Mouse (Mus musculus) MN1 (cell line): ENCODE measurements around the gene Nedd4.

Experiments
- DNase-seq: peaks from one replicate; pipeline ENCODE4 v3.0.0-alpha.2; 2016; ENCODE audit warnings: low spot score

The Nedd4 gene

DNA sequence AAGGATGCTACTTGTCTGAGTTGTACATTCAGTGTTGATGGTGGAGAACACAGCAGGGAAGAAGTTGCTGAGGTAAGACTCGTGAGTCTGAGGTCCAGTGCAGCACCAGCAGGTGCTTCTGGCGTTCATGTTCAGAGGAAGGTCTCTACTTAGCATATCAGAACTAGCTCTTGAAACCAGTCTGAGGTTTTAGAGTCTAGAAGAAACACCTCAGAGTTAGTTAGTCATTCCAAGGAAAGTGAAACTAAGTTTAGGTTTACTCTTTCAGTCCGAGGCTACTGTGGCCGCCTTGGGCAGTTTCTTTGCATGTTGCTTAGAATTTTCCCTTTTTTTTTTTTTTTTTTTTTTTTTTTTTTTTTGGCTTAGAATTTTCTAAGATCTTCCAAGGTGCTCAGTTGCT is 16.6 kb downstream of the Nedd4 start:
- no peak for DNase-seq

DNA sequence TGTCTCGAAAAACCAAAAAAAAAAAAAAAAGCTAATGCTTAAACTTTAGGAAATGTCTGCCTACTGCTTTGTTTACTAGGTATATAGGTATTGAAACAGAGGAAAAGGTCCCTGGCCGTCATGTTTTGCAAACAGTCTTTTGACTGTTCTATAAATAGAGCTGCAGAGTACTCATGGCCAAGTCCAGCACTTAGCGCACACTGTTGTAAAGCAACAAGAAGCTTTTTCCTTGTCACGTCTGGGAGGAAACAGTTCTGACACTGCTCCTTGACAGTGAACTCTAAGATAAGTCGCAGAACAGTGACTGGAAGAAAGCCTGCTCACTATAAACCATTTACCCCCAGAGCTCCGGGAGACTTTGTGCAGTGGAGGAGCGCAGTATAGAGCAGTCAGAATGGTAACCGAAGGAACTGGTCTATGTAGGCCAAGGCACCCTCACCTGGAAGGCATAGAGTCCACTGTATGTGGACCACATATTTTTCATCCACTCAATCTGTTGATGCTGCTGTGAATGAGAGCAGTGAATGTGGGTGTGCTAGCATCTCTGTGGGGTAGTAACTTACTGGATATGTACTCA is 19.6 kb downstream of the Nedd4 start:
- no peak for DNase-seq

DNA sequence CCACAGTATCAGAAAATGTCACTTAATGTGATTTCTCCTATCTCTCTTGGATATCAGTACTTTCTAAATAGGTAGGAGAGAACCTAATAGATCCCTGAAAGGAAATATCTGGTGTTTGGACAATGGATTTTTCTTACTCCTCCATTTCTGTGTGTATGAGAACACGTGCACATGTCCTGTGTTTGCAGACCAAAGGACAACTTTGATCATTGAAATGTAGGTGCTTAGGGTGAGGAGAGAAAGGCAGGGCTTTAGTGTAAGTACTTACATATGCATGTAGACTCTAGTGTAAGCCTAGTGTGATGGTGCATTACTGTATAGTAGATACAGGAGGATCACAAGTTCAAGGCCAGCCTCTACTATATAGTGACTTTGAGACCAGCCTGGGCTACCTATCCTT is 21.1 kb downstream of the Nedd4 start:
- no peak for DNase-seq

DNA sequence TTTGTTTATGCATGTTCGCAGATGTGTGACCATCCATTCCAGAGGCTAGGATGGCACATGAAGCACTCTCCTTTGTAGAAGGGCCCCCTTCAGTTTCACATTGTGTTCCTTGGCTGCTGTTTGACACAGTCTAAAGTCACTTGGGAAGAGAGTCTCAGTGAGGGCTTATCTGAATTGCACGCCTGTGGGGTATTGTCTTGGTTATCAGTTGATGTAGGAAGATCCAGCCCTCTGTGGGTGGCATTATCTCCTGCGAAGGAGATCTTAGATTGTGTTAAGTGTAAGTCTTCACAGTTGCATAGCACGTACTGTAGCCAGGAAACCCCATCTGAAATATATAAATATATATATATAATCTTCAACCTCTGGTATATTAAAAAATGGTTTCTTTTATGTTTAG is 23.1 kb downstream of the Nedd4 start:
- no peak for DNase-seq

DNA sequence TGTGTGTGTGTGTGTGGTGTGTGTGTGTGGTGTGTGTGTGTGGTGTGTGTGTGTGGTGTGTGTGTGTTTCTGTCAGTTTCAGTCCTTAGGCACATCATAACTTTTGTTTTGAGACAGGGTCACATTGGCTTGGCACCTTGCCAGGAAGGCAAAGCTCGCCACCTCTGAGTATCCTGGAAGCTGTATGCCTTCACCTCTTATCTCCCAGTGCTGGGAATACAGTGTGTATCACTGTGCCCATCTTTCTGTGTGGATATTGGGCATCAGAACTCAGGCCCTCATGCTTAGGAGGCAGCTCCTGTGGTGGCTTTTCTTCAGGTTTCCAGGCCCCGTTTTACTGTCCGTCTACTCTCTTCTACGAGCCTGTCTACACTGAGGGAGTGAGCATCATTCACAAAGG is 24.4 kb downstream of the Nedd4 start:
- peak; percentile 44 for DNase-seq

DNA sequence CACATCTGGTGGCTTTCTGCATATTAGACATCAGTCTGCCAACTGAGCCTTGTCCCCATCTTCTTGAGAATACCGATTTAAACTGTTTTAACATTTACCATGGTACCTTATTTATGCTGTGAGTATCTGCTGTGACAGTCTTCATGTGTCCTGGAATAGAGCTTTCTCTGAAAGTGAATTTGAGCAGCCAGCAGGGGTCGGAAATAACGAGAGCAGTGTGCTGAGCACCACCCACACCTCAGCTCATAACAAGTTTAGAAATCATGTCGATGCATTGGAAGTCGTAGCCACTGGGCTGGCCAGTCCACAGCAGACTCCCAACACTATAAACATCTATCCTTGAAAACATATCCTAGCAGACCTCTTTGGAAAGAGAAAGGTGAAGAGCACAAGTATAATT is 27.4 kb downstream of the Nedd4 start:
- DNase-seq = no peak

DNA sequence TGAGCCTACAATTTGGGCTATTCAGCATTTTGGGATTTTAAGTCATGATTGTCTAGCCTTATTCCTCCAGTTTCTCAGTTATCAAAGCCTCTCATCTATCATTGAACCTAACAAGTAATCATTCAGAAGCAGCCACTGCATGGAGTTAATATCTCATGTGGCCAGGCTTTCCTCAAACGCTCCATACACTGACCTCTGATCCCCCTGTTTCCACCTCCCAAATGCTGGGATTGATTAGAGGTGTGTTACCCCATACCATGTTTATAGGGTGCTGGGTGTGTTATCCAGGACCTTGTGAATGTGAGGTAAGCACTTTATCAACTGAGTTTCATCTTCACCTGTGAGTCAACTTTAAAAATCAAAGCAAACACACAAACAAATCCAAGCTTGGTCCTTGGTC is 28.7 kb downstream of the Nedd4 start:
- no peak for DNase-seq

DNA sequence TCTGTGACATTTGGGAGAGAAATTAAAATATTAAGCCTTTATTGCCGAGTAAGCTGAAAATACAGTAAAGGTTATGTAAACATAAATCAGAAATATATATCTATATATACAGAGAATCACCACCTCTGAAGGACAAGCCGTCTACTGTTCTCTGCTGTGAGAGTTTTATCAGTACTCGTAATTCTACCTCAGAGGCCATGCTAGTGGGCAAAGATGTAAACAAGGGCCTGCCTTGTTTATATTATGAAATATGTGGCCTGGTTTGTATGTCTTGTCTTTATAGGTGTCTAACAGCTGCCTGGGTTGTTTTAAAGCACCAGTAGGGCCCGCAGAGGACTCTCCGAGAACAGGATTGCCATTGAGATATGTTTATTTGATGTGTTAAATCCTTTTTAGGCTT is 29.8 kb downstream of the Nedd4 start:
- no peak for DNase-seq

DNA sequence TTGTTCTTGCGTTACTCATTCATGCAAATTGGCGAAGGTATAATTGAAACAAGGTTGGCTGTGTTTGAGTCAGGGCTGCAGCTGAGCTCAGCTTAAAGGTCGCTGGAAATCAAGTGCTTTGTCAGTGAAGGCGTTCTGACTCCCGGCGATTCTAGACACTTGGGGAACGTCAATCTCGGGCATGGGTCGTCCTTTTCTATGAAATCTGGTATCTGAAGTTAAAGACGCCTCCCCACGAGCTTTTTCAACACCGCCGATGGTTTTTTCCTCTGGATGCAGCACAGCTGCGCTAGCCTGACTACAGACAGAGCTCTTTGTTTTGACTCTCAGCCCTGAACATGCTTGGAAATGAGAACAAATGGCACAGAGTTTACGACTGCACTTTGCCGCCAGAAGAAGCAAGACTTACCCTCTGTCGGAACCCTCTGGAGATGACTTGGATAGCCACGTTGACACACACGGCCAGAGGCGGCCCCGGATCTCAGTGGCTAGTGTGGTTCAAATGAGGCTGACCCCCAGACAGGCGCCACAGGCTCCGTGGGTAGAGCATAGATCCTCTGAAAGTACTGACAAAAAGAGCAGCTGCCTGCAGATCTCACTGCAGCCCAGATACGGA is 31.0 kb downstream of the Nedd4 start:
- DNase-seq = no peak

DNA sequence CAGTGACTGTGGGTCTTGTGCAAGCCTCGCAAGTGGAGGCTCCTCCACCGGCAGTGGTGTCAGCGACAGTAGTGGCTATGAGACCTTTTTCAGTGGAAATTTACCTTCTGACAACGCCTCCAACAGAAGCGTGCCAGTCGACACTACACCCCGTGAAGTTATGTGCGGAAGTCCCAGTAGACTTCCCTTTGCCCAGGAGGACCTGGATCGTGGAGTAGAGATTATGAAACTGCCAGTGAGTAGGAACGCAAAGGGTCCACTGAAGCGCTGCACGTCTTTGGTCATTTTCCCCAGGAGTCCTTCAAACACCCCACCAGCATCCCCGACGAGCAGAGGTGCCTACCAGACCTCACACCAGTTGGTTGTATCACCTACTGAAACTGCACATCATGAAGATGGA is 31.7 kb downstream of the Nedd4 start:
- no peak for DNase-seq

DNA sequence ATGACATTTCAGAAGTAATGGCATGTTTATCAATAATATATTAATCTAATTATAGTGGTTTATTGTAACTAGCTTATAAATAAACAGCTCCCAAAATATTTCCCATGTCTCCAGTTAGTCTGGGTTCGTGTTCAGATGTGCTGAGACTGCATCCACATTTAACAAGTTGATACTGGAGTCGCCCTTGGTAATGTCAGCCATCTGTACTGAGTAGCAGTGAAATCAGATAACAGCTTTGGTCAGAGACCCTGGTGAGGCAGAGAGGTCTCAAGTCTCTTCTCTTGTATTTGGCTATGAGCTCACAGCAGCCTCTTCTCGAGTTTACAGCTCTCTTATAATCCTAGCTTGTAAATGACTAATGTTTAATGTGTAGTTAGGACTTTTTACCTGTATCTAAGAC is 34.4 kb downstream of the Nedd4 start:
- no peak for DNase-seq

DNA sequence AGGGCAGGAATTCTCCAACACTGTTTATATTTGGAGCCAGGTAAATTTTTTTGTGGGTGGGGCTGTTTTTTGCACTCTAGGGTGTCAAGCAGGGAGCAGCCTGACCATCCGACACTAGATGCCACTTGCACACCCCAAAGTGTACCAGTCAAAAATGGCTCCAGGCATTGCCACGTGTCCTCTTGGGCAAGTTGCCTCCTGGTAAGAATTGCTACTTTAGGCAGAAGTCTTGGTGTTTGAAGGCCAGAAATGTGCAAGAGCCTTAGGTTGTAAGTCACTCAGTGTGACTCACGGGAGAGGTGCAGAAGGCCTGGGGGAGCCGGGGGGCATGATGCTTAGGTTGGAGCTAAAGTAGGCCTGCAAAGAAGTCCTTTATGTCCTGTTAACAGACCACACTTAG is 35.6 kb downstream of the Nedd4 start:
- no peak for DNase-seq

DNA sequence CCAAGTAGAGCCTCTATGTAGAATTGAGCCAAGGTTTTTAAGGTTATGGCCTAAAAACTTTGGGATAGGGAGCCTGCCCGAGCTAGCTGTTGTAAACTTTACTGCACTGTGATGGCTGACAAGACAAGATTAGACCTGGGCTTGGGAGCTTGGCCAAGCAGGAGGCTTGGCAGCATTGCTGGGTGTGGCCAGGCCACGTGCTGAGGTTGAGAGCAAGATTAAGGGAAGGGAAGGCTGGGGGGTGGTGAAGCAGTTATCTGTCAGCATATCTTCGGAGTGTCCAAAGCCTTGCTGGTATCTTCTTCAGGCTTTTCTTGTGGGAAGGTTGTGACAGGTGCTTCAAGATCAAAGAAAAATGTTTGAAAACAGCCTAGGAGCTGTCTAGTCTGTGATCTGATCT is 37.6 kb downstream of the Nedd4 start:
- DNase-seq = no peak

DNA sequence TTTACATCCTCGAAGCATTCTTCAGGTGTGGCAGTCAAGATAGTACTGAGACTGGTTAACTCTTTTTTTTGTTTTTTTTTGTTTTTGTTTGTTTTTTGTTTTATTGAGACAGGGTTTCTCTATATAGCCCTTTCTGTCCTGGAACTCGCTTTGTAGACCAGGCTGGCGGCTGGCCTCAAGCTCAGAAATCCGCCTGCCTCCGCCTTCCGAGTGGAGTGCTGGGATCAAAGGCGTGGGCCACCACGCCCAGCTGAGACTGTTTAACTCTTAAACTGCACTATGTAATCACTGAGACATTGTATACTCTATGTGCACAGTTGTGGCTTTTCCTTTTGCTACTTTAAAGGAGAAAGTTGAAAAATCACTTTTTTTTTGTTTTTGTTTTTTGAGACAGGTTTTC is 39.3 kb downstream of the Nedd4 start:
- no peak for DNase-seq

DNA sequence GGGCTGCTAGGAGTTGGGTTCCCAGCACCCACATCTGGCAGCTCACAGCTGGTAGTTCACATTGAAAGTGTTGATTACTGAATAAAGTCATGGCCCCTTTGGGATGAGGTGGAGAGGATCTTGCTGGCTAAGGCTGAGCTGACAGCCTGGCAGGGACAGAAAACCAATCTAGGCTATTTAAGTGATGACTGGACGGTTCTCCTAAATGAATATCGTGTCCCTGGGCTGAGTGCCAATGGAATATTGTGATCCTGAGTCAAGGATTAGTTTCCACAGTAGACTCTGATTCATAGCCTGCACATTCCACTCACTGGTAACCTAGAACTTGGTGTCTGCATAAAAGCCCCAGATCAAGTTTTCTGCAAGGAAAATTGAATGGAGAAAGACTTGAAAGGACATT is 39.9 kb downstream of the Nedd4 start:
- peak; percentile 71 for DNase-seq

DNA sequence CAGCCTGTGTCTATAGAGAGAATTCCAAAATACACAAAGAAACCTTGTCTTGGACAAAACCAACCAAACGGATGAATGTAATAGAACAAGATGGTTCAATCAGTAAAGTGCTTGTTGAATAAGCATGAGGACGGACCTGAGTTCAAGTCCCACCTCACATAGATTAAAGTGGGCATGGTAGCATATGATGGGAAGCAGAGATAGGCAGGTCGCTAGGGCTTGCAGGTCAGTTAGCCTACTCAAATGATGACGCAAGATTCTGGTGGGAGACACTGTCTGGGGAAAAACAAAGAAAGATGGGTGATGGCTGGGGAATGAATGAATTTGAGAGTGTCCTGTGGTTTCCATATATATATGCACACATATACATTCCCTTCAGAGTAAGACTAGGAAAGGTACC is 41.0 kb downstream of the Nedd4 start:
- DNase-seq = no peak

DNA sequence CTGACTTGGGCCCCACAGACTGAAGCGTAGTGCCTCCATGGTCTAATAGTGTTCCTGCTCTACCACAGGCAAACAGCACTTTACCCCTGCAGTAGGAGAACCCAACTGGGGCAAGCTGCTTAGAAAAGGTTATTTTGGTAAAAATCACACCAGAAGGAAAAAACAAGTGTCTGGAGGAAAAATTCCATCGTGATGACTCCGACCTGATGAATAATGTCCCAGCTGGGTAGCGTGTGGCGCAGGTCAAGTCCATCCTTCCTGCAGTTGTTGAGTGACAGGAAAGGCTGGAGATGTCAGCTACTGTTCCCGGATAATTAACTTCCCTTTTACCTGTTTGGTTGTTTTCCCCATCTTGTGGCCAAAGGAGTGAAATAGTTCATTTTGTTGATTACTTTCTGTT is 41.6 kb downstream of the Nedd4 start:
- no peak for DNase-seq

DNA sequence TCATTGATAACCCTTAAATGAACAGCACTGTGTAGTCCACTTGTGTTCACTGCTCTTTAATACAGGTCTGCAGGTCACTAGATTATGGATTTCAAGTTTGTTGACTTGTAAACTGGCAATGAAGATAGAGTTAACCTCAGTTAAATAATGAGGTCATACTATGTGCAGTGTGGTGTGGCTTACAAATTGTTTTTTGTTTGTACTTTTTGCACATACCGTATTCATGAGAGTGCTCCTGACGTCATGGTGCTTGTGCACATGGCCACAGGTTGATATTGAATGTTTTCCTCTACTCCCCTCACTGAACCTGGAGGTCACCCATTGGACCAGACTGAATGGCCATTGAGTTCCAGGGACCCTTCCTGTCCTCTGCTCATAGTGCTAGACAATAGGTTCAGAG is 43.1 kb downstream of the Nedd4 start:
- DNase-seq = no peak

DNA sequence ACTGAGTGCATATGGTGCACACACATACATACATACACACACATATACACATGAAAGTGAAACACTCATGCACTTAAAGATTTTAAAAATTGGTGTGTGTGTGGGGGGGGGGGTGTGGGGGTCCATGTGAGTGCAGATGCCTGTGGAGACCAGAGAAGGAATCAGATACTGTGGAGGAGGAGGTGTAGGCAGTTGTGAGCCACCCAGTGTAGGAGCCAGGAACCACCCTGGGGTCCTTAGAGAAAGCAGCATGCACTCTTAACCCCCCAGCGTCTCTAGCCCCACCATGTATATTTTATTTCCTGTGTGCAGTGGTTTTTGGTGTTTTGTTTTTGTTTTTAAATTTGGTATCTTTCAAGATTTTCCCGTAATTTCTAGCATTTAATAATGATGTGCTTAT is 45.9 kb downstream of the Nedd4 start:
- no peak for DNase-seq

DNA sequence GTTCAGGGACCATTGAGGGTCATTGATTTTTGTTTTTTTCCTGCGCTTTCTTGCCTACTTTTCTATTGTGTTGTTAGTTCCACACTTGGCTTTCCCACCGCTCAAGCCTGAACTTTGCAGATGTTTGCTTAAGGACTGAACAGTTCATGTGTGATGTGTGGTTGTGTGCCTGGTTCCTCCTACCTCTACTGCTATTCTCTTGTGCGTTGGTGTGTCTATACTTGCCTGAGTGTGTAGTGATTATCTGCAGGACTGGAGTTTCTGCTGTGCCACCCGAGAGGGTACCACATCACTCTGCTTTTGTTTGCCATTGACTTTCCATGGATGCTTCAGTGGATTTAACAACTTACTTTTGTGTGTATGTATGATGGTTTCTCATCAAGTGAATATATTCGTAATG is 46.5 kb downstream of the Nedd4 start:
- DNase-seq = no peak

DNA sequence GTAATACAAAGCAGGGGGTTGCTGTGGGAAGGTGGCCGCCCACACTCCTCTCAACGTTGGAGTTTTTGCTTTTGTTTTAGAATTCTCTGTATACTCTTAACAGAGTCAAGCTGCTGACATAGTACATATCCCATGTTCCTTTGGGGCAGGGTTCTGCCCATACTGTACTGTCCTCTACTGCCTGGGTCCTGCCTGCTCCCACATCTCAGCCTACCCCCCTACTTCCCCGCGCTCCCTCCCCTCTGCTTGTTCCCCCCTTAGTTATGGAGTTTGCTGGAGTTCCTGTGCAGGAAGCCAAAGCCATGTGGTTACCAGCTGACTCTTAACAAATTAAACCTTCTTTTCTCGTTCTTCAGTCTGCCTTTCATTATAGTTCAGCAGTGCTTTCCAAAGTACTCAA is 47.9 kb downstream of the Nedd4 start:
- DNase-seq = no peak

DNA sequence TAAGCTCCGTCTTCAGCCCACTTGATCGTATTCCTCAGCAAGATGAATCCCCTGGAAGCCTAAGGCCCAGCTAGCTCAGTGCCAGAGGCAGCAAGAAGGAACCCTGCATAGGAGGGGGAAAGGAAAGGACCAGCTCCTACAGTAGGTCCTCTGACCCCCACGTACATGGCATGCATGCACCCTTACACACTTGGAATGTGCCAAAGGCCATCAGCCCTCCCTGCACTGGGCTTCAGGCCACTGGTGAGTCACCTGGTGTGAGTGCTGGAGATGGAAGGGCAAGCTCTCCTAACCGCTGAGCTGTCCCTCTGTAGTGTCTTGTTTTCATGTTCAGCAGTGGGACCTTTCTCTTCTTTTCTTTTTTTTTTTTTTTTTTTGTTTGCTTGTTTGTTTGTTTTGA is 52.8 kb downstream of the Nedd4 start:
- peak; percentile 20 for DNase-seq

DNA sequence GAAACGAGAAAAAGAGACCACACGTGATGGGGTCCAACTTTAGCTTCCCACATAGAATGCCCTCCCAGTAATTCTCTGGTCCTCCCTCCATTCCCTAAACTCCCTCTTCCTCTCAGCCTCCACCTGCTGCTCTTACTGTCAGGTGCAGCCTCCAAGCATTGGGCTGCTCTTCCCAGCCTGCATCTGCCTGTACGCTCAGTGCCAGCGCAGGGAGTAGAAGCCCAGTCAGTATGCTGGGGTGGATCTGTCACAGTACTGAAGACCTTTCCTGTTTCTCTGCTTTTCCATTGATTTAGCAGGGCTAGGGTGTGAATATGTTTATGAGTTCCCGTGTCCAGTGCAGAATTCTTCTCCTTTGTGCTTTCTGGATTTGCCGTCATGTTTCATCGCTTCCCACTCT is 54.1 kb downstream of the Nedd4 start:
- DNase-seq = no peak

DNA sequence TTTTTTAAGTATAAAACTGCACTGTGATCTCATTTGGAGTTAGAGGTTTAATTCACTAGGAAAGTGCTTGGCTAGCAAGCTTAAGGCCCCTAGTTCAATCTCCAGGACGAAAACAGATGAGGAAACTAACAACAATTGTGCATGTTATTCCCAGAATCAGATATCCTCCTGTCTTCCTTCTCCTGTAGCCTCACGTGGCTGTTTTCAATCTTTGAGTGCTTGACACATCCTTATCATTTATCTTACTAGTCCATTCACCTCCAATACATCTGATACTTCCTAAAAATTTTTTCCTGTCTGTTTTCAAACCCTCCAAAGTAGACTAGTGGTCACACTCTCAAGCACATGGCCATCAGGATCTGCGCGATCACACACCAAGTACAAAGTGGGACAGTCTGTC is 57.0 kb downstream of the Nedd4 start:
- no peak for DNase-seq

DNA sequence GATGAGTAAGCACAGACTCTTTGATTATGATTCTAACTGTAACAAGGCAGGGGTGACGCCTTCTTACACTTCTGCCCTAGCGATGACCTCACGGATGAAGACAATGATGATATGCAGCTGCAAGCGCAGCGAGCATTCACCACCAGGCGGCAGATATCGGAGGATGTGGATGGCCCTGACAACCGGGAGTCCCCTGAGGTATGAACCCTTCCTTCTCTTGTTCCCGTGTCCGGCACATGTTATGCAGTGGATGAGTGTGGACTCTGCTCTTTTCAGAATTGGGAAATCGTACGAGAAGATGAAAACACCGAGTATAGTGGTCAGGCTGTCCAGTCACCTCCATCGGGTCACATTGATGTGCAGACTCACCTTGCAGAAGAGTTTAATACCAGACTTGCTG is 59.1 kb downstream of the Nedd4 start:
- DNase-seq = no peak
